Mouse (Mus musculus): ENCODE data around the gene Rtraf. TPM values are rescaled to one million over a fixed set of nuclear protein-coding genes. Genes with fewer than 3 reads are reported as not detected.

Rtraf gene
- polyA plus RNA-seq, 1 experiment from 2014 or later = 137 TPM

GRCm38 (mm10) chr14:19764331-19764730 is 59.3 kb downstream of the Rtraf start:
- WGBS = 84% methylated on average over 8 of the region's 8 CpGs
- Histone ChIP-seq H3K4me2 (replicated peaks; ENCODE audit: low read depth, low read length) (no peak overlapping the region), H3K9ac (replicated peaks; ENCODE audit: low read depth) (no peak overlapping the region), H3K9me3 (ENCODE audit: low read length) (no peaks in the 10 kb centered on the region), H3K36me3 (ENCODE audit: insufficient read depth, low read length) (0 out of 2 replicates have a peak, but pooled peaks cover 5% of the 10 kb centered on the region), H3K27ac (ENCODE audit: low read length) (no peak overlapping the region), H3K4me3 (ENCODE audit: low read depth, low read length) (no peak overlapping the region), H3K27me3 (replicated peaks; ENCODE audit: insufficient read depth, low read length) (no peaks in the 10 kb centered on the region; the same call in 1 of the 2 replicates), H3K4me1 (ENCODE audit: insufficient read depth, low read depth, low read length) (no peaks in the 10 kb centered on the region)
- no peak for TF ChIP-seq CTCF (IDR thresholded peaks at IDR 0.05)
- TF ChIP-seq EP300 (IDR thresholded peaks at IDR 0.05) = no peak
- DNase-seq (ENCODE audit: low spot score) = no peak
- ATAC-seq = no peak

GRCm38 (mm10) chr14:19763527-19763926 is 60.1 kb downstream of the Rtraf start:
- Histone ChIP-seq H3K9ac (replicated peaks; ENCODE audit: low read depth) (no peak overlapping the region), H3K4me1 (ENCODE audit: insufficient read depth, low read depth, low read length) (no peaks in the 10 kb centered on the region), H3K36me3 (ENCODE audit: insufficient read depth, low read length) (0 out of 2 replicates have a peak, but pooled peaks cover 5% of the 10 kb centered on the region), H3K9me3 (ENCODE audit: low read length) (no peaks in the 10 kb centered on the region), H3K27ac (ENCODE audit: low read length) (no peak overlapping the region), H3K4me2 (replicated peaks; ENCODE audit: low read depth, low read length) (no peak overlapping the region), H3K4me3 (ENCODE audit: low read depth, low read length) (no peak overlapping the region), H3K27me3 (replicated peaks; ENCODE audit: insufficient read depth, low read length) (no peaks in the 10 kb centered on the region; the same call in 1 of the 2 replicates)
- 51% methylated on average over 8 of the region's 8 CpGs for WGBS
- ATAC-seq (no peak), DNase-seq (ENCODE audit: low spot score) (no peak)
- TF ChIP-seq CTCF (IDR thresholded peaks at IDR 0.05) (no peak), EP300 (IDR thresholded peaks at IDR 0.05) (no peak)

GRCm38 (mm10) chr14:19762014-19762413 is 61.6 kb downstream of the Rtraf start:
- H3K27ac ChIP-seq (ENCODE audit: low read length) = no peak overlapping the region
- ATAC-seq (no peak), DNase-seq (ENCODE audit: low spot score) (no peak)
- no peaks in the 10 kb centered on the region for H3K9me3 ChIP-seq (ENCODE audit: low read length)
- H3K4me1 ChIP-seq (ENCODE audit: insufficient read depth, low read depth, low read length) = no peaks in the 10 kb centered on the region
- 0 out of 2 replicates have a peak, but pooled peaks cover 5% of the 10 kb centered on the region for H3K36me3 ChIP-seq (ENCODE audit: insufficient read depth, low read length)
- WGBS = 58% methylated on average over 4 of the region's 4 CpGs
- H3K27me3 ChIP-seq (replicated peaks; ENCODE audit: insufficient read depth, low read length) = no peaks in the 10 kb centered on the region; the same call in 1 of the 2 replicates
- no peak for TF ChIP-seq CTCF (IDR thresholded peaks at IDR 0.05)
- no peak for TF ChIP-seq EP300 (IDR thresholded peaks at IDR 0.05)
- no peak overlapping the region for H3K4me3 ChIP-seq (ENCODE audit: low read depth, low read length)
- H3K4me2 ChIP-seq (replicated peaks; ENCODE audit: low read depth, low read length) = no peak overlapping the region
- no peak overlapping the region for H3K9ac ChIP-seq (replicated peaks; ENCODE audit: low read depth)

Other genes with a start within 250 kb of the Rtraf start
- 0.68 and 0.76 TPM in 2 replicates for gene Gm2237, start 238.7 kb downstream of the Rtraf start, polyA plus RNA-seq (2015; fragmentation: Nextera tagmentation; extraction: Ambion mirVana)
- gene Gm5458, start 221.2 kb downstream of the Rtraf start, polyA plus RNA-seq (2015; fragmentation: Nextera tagmentation; extraction: Ambion mirVana) = not detected in 2 replicates
- gene Nid2, start 72.6 kb downstream of the Rtraf start, polyA plus RNA-seq (2015; fragmentation: Nextera tagmentation; extraction: Ambion mirVana) = 39.0 and 40.4 TPM in 2 replicates
- 27.9 and 29.5 TPM in 2 replicates for gene Gng2, start 153.8 kb upstream of the Rtraf start, polyA plus RNA-seq (2015; fragmentation: Nextera tagmentation; extraction: Ambion mirVana)

Data from lung, postnatal 0 days (tissue).